Mouse (Mus musculus) urinary bladder, adult 2 months (tissue): ENCODE measurements around the gene Gcdh. TPM values are rescaled to one million over a fixed set of nuclear protein-coding genes. Genes with fewer than 3 reads are reported as not detected.
"Not testable (repeated sequence)": the region's sequence is repeated elsewhere in the genome, so short reads cannot be mapped to it uniquely, and the experiment has no call there.

ENCODE experiments used
- DNase-seq: peaks from one replicate; pipeline ENCODE4 v3.0.0; 2022; ENCODE audit warnings: low spot score
- polyA plus RNA-seq: library from polyadenylated mRNA; depleted of rRNA; stranded (reverse); fragments of >200 nt; gene quantifications from 2 replicates; pipeline ENCODE4 v1.2.3, GENCODE M21; 2012

Gene Gcdh
- polyA plus RNA-seq, 1 experiment = 31.4 TPM

- no peak for DNase-seq
These were observed 16.8 kb upstream of the Gcdh start for GRCm38 (mm10) chr8:84910551-84910950.

- no peak for DNase-seq
These were observed 16.2 kb upstream of the Gcdh start for GRCm38 (mm10) chr8:84909949-84910348.

- DNase-seq = no peak
These were observed 15.5 kb upstream of the Gcdh start for GRCm38 (mm10) chr8:84909162-84909767.

- peak; percentile 69 for DNase-seq
These were observed 14.9 kb upstream of the Gcdh start, which contains the start of gene Dnase2a for GRCm38 (mm10) chr8:84908421-84909161. TSS of gene Dnase2a (plus strand) at chr8:84908560.

GRCm38 (mm10) chr8:84907979-84908378 lies 14.3 kb upstream of the Gcdh start:
- DNase-seq = not testable (repeated sequence)

GRCm38 (mm10) chr8:84907493-84907892 lies 13.8 kb upstream of the Gcdh start:
- no peak for DNase-seq

- no peak for DNase-seq
These were observed 13.3 kb upstream of the Gcdh start for GRCm38 (mm10) chr8:84907037-84907436.

GRCm38 (mm10) chr8:84904351-84904750 lies 10.6 kb upstream of the Gcdh start:
- DNase-seq = no peak

- peak; percentile 92 for DNase-seq
These were observed 9.4 kb upstream of the Gcdh start for GRCm38 (mm10) chr8:84902920-84903661.

GRCm38 (mm10) chr8:84902367-84902919 lies 8.7 kb upstream of the Gcdh start:
- no peak for DNase-seq

- DNase-seq = no peak
These were observed 8.0 kb upstream of the Gcdh start, which contains the start of gene Klf1 for GRCm38 (mm10) chr8:84901752-84902151. TSS of gene Klf1 (plus strand) at chr8:84901928.

GRCm38 (mm10) chr8:84901071-84901470 lies 7.3 kb upstream of the Gcdh start:
- no peak for DNase-seq

GRCm38 (mm10) chr8:84895963-84896362 lies 2.2 kb upstream of the Gcdh start:
- no peak for DNase-seq

- no peak for DNase-seq
These were observed 570 bp downstream of the Gcdh start for GRCm38 (mm10) chr8:84892993-84893708.

- no peak for DNase-seq
These were observed 4.6 kb downstream of the Gcdh start for GRCm38 (mm10) chr8:84889141-84889540.

- DNase-seq = no peak
These were observed 5.4 kb downstream of the Gcdh start for GRCm38 (mm10) chr8:84888280-84888679.

- no peak for DNase-seq
These were observed 9.0 kb downstream of the Gcdh start for GRCm38 (mm10) chr8:84884728-84885127.

GRCm38 (mm10) chr8:84878915-84879314 lies 14.8 kb downstream of the Gcdh start:
- DNase-seq = no peak

GRCm38 (mm10) chr8:84877297-84878035 lies 16.3 kb downstream of the Gcdh start:
- no peak for DNase-seq

- DNase-seq = no peak
These were observed 19.4 kb downstream of the Gcdh start for GRCm38 (mm10) chr8:84874339-84874738.

GRCm38 (mm10) chr8:84873016-84873415 lies 20.7 kb downstream of the Gcdh start:
- no peak for DNase-seq
